Mouse (Mus musculus) brain, embryonic 14.5 days (tissue): ENCODE measurements around the gene St3gal5.

Experiments
- CTCF ChIP-seq: fragments of 200-500 bp; IDR thresholded peaks from 2 replicates; pipeline ENCODE4 v1.5.1; 2012; ENCODE audit warnings: inconsistent platforms, mild to moderate bottlenecking, moderate library complexity, borderline replicate concordance; ENCODE audit not compliant: insufficient read depth, insufficient read length; ENCODE audit errors: extremely low read depth
- POLR2A ChIP-seq: fragments of 200-500 bp; IDR thresholded peaks from 2 replicates; pipeline ENCODE4 v1.6.1; 2012; ENCODE audit warnings: mild to moderate bottlenecking, inconsistent platforms, borderline replicate concordance; ENCODE audit not compliant: poor library complexity, insufficient read depth, insufficient read length, severe bottlenecking; ENCODE audit errors: extremely low read depth

GRCm38 (mm10) chr6:72119870-72120269, 22.5 kb downstream of the St3gal5 start:
- no peak for TF ChIP-seq CTCF
- TF ChIP-seq POLR2A: no peak
